Mouse (Mus musculus) kidney, postnatal 25 days (tissue): ENCODE results near the gene Ntn1.

Experiments used
- DNase-seq, 2 experiments: peaks; one replicate each; pipeline ENCODE4 v3.0.0; 2021; ENCODE audit warnings: mixed read lengths in 2 of 2

Ntn1 gene

GRCm38 (mm10) chr11:68330398-68331116 lies 70.1 kb downstream of the Ntn1 start:
- no peak for DNase-seq

- DNase-seq, result no peak
Measured at GRCm38 (mm10) chr11:68324863-68325262, 75.8 kb downstream of the Ntn1 start.

GRCm38 (mm10) chr11:68321417-68321816 lies 79.2 kb downstream of the Ntn1 start:
- DNase-seq, result peak; percentile 45 to 82

- DNase-seq, result no peak
Measured at GRCm38 (mm10) chr11:68315551-68316130, 85.0 kb downstream of the Ntn1 start.

- DNase-seq, result no peak
Measured at GRCm38 (mm10) chr11:68313861-68314260, 86.8 kb downstream of the Ntn1 start.

- DNase-seq, result no peak
Measured at GRCm38 (mm10) chr11:68313065-68313464, 87.6 kb downstream of the Ntn1 start.

GRCm38 (mm10) chr11:68308911-68309580 lies 91.6 kb downstream of the Ntn1 start:
- no peak for DNase-seq

- no peak for DNase-seq
Measured at GRCm38 (mm10) chr11:68305997-68306396, 94.6 kb downstream of the Ntn1 start.

- no peak for DNase-seq
Measured at GRCm38 (mm10) chr11:68302323-68302722, 98.3 kb downstream of the Ntn1 start.

- no peak for DNase-seq
Measured at GRCm38 (mm10) chr11:68301660-68302059, 99.0 kb downstream of the Ntn1 start.

- DNase-seq, result no peak
Measured at GRCm38 (mm10) chr11:68295474-68295873, 105.1 kb downstream of the Ntn1 start.

- DNase-seq, result no peak
Measured at GRCm38 (mm10) chr11:68290631-68291030, 110.0 kb downstream of the Ntn1 start.

- peak; percentile 73 to 86 for DNase-seq
Measured at GRCm38 (mm10) chr11:68287331-68287730, 113.3 kb downstream of the Ntn1 start.

GRCm38 (mm10) chr11:68286142-68286808 lies 114.3 kb downstream of the Ntn1 start:
- DNase-seq, result no peak

GRCm38 (mm10) chr11:68285754-68286141 lies 114.9 kb downstream of the Ntn1 start:
- no peak for DNase-seq

GRCm38 (mm10) chr11:68280001-68280510 lies 120.6 kb downstream of the Ntn1 start:
- peak; percentile 14 to 46 for DNase-seq

- DNase-seq, result no peak
Measured at GRCm38 (mm10) chr11:68276945-68277344, 123.7 kb downstream of the Ntn1 start.

- DNase-seq, result no peak
Measured at GRCm38 (mm10) chr11:68274331-68274811, 126.3 kb downstream of the Ntn1 start.

GRCm38 (mm10) chr11:68273855-68274254 lies 126.8 kb downstream of the Ntn1 start:
- no peak for DNase-seq

- DNase-seq, result no peak
Measured at GRCm38 (mm10) chr11:68270730-68271467, 129.7 kb downstream of the Ntn1 start.

- no peak for DNase-seq
Measured at GRCm38 (mm10) chr11:68264276-68264675, 136.3 kb downstream of the Ntn1 start.

GRCm38 (mm10) chr11:68263100-68263499 lies 137.5 kb downstream of the Ntn1 start:
- DNase-seq, result no peak
